Mouse (Mus musculus) cortical plate, adult 2 months (tissue): Measurements from ENCODE around the gene Decr2. TPM values are rescaled to one million over a fixed set of nuclear protein-coding genes. Genes with fewer than 3 reads are reported as not detected.
"Not testable (repeated sequence)": the region's sequence is repeated elsewhere in the genome, so short reads cannot be mapped to it uniquely, and the experiment has no call there.

Source experiments
- H3K27ac ChIP-seq: fragments of 200-500 bp; 2 replicates; pipeline ENCODE4 v1.5.1; 2012; ENCODE audit warnings: low read length, control low read depth, inconsistent platforms; ENCODE audit not compliant: insufficient read depth
- H3K4me1 ChIP-seq: fragments of 200-500 bp; 2 replicates; pipeline ENCODE4 v1.6.1; 2011; ENCODE audit warnings: low read length; ENCODE audit not compliant: control insufficient read depth, insufficient read depth
- H3K4me3 ChIP-seq: fragments of 200-500 bp; 2 replicates; pipeline ENCODE4 v1.5.1; 2011; ENCODE audit warnings: mild to moderate bottlenecking, low read length, control low read depth; ENCODE audit not compliant: insufficient read depth
- CTCF ChIP-seq: fragments of 200-500 bp; IDR thresholded peaks from 2 replicates; pipeline ENCODE4 v1.5.1; 2011; ENCODE audit warnings: mild to moderate bottlenecking, control low read depth, low read length; ENCODE audit not compliant: insufficient read depth; ENCODE audit errors: extremely low read depth
- POLR2A ChIP-seq: fragments of 200-500 bp; IDR thresholded peaks from 2 replicates; pipeline ENCODE4 v1.6.1; 2011; ENCODE audit warnings: mild to moderate bottlenecking, low read length, control low read depth; ENCODE audit not compliant: insufficient read depth; ENCODE audit errors: extremely low read depth
- polyA plus RNA-seq: library from polyadenylated mRNA; depleted of rRNA; stranded (reverse); fragments of >200 nt; gene quantifications from 2 replicates; pipeline ENCODE4 v1.2.3, GENCODE M21; 2012

Gene Decr2
- polyA plus RNA-seq, 1 experiment = 43.5 TPM

DNA sequence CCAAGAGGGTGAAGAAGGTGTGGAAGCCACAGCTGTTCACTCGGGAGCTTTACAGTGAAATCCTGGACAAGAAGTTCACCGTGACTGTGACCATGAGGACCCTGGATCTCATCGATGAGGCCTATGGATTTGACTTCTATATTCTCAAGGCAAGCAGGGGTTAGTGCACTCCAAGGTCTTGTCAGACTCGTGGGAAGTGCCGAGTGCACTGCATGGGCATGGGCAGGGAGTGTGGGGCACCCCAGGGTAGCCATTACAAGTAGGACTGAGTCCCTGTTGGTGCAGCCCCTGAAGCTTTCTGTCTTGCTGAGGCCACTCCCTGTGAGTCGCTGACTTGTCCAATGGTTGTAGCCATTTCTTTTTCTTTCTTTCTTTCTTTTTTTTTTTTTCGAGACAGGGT is 34.4 kb upstream of the Decr2 start:
- Histone ChIP-seq H3K4me3 (peak overlapping the region; percentile 95), H3K4me1 (peaks cover 4% of the 10 kb centered on the region; the same call in 1 of the 2 replicates), H3K27ac (no peak overlapping the region)
- TF ChIP-seq POLR2A = no peak
- no peak for TF ChIP-seq CTCF

DNA sequence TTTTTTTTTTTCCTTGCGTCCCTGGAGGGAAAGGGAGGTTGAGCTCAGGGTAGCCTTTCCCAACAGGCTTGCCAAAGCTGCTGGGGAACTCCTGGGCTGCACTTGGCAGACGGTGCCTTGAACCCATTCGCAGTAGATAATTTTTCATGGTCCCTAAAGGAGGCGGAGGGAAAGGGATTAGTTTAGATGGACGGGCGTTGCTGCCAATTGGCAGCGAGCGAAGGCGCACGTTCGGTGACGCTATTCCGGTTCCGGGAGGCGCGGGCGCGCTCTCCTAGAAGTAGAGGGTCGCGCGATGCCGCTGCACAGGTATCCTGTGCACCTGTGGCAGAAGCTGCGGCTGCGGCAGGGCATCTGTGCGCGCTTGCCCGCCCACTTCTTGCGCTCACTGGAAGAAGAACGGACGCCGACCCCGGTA is 33.1 kb upstream of the Decr2 start, which contains the start of gene Mrpl28:
Gene Mrpl28, plus strand, starts transcription at position 234 of the 418 bp plus-strand sequence.
- Histone ChIP-seq H3K27ac (no peak within 1 kb of the TSS), H3K4me3 (peak within 1 kb of the TSS; percentile 95), H3K4me1 (peaks cover 4% of the 10 kb centered on the region; the same call in 1 of the 2 replicates)
- TF ChIP-seq POLR2A = peak; percentile 99
- TF ChIP-seq CTCF = no peak

DNA sequence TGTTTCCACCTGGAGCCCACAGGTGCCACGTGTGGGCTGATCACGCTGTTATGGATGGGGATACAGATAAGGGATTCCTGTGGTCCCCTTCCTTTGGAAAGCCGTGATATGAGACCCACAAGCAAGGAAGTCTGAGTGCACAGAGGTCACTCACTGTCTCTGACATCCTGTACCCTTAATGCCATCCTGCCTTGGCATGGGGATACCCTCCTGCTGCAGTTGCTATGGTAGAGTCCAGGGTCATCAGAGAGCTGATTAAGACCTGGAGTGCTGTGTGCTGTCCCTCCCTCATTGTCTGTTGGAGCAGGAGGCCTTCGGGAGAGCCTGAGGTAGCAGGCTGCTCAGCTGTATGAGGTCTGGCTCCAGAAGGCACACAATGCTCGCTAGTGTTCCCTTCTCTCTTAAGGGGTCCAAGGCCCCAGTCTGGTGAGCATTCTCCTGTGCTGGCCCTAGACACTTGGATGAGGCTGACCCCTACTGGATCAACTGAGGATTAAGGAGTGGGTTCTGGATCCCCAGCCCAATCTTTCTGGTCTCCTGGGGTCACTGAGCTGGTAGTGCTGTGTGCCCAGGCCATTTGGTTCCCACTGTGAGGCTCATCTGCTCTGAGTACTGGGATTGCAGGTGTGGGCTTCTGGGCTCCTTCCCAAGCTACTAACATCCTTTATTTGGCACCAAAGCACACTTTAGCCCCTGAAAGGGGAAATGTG is 32.4 kb upstream of the Decr2 start:
- Histone ChIP-seq H3K4me1 (peaks cover 4% of the 10 kb centered on the region; the same call in 1 of the 2 replicates), H3K4me3 (no peak overlapping the region), H3K27ac (no peak overlapping the region)
- TF ChIP-seq CTCF (no peak), POLR2A (no peak)

DNA sequence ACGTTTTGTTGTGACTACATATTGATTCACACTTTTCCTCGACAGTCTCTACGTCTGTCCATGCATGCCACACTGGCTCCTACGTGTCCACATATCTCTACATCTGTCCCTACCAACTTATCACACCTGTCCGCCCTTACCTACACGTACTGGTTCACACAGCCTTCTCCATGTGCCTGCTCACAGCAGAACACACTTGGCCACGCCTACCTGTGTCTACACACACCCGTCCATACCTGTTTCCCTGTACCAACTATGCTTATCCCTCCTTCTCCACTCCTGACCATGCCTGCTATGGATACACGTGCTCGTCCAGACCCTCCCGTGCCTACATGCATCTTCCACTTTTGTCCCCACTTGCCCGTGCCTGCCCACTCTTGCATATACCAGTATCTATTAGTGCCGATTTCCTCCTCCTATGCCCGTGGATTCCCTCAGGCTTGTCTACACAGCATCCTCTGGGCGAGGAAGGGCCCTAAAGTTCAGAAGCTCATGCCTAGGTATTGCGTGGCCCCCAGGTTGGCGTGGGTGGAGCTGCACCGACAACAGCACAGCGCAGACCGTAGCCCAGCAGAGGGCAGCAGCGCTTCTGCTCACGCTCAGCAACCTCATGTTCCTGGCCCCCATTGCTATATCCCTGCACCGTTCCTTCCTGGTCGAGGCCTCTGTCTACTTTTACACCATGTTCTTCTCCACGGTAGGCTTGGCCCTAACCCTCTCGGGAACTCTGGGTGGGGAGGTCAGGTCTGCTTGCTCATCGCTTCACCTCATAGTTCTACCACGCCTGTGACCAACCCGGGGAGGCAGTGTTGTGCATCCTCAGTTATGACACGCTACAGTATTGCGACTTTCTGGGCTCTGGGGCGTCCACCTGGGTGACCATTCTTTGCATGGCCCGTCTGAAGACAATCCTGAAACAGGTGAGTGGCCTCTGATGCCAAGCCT is 29.9 kb upstream of the Decr2 start:
- TF ChIP-seq CTCF (peak; percentile 89), POLR2A (peak; percentile 23; the same call in 1 of the 2 replicates)
- Histone ChIP-seq H3K4me1 (peaks cover 4% of the 10 kb centered on the region; the same call in 1 of the 2 replicates), H3K27ac (no peak overlapping the region), H3K4me3 (peak overlapping the region; percentile 1; the same call in 1 of the 2 replicates)

DNA sequence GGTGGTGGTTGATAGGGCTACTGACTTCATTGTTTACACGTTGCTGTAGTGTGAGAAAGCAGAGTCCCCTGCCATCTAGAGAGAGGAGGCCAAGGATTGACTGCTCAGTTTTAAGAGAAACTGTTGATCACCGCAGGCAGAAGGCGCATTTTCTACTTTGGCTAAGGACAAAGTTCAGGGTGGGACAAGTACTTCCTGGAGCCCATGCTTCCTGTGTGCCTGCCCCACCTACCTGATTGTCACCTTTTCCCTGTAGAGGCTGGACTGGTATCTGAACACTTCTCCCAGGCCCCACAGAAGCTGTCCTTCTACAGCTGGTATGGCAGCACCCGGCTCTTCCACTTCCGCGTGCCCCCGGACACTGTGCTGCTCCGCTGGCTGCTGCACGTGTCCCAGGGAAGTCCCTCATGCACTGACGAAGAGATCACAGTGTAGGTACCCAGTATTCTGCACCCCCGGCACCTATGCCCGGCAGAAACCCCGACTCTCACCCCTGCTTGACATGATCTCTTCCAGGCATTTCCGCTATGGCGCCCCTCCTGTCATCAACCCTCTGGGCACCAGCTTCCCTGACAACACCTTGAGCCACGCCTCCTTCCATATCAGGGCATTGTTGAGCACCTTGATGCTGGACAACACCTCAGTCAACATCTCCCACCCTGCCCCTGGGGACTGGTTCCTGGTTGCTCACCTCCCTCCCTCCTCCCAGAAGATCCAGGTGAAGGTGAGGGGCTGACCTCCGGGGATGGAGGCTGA is 26.5 kb upstream of the Decr2 start:
- TF ChIP-seq POLR2A (no peak), CTCF (no peak)
- Histone ChIP-seq H3K27ac (no peak overlapping the region), H3K4me3 (no peak overlapping the region), H3K4me1 (0 out of 2 replicates have a peak, but pooled peaks cover 2% of the 10 kb centered on the region)

DNA sequence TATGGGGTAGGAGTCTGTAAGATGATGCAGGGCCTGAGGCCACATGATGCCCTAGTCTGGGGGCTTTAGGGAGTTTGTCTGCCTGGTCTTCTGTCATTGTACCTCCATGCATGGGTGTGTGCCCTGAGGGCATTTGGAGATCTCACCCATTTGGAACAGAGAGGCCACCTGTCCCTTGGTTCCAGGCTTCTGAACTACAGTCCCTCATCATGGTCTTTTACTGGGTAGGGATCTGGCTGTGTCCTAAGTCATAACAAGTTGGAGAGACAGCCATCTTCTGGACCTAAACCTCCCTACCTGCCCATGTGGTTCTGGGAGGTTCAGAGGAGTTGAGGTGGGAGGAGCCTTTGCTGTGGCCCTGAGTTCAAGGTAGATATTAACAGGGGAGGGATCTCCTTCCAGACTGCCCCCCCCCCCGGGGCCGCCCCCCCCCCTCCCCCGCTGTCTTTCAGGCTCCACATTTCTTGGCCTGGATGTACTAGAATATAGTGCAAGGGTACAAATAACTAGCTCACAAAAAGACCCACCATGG is 25.9 kb upstream of the Decr2 start:
- H3K4me1 ChIP-seq = 0 out of 2 replicates have a peak, but pooled peaks cover 2% of the 10 kb centered on the region
- no peak overlapping the region for H3K27ac ChIP-seq
- TF ChIP-seq POLR2A (no peak), CTCF (no peak)
- H3K4me3 ChIP-seq = no peak overlapping the region

DNA sequence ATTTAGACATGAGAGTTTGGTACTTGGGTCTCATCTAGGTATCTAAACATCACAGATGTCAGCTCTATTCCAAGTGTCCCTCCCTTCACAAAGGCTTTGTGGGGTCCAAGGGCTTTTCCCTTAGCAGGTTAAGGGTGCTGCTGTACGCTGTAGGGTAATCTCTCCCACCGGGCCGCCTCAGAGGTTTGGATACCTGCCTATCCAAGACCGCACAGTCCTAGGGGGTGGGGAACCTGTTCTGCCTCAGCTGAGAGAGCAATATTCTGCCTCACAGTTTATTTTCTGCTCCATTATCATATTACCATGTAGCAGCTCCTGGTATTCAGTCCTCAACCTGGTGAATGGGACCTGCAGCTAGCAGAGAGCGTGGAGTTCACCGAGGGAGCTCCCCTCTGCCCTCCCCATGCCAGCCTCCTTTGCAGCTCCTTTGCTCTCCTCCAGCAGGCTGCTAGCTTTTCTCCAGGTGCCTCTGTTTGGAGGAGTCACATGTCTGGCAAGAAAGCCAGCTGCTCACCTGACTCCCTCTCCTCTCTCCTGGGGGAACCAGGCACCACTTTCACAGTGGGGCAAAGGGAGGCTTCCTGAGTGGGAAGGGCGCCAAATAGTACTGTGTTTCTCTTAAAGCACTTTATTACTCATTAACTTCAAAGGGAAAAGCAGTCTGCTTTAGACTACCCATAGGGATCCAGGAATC is 25.2 kb upstream of the Decr2 start:
- H3K4me1 ChIP-seq = 0 out of 2 replicates have a peak, but pooled peaks cover 2% of the 10 kb centered on the region
- H3K4me3 ChIP-seq = no peak overlapping the region
- TF ChIP-seq CTCF = no peak
- TF ChIP-seq POLR2A = no peak
- H3K27ac ChIP-seq = no peak overlapping the region

DNA sequence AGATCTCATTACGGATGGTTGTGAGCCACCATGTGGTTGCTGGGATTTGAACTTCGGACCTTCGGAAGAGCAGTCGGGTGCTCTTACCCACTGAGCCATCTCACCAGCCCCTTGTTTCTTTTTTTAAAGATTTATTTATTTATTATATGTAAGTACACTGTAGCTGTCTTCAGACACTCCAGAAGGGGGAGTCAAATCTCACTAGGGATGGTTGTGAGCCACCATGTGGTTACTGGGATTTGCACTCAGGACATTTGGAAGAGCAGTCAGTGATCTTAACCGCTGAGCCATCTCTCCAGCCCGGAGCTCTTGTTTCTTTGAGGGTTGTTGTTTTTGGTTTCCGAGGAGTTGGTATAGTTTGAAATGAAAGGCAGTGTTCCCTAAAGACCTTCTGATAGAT is 24.3 kb upstream of the Decr2 start:
- not testable (repeated sequence) for H3K4me3 ChIP-seq, H3K27ac ChIP-seq, H3K4me1 ChIP-seq
